Mouse (Mus musculus): Measurements from ENCODE around the gene Atox1. TPM values are rescaled to one million over a fixed set of nuclear protein-coding genes. Genes with fewer than 3 reads are reported as not detected.
"Not testable (repeated sequence)": the region's sequence is repeated elsewhere in the genome, so short reads cannot be mapped to it uniquely, and the experiment has no call there.

Gene Atox1
- total RNA-seq, 2 experiments from 2014 or later, result 93.8 to 94.5 TPM

- no peak for DNase-seq (ENCODE audit: low spot score in 2 of 2)
Observed at GRCm38 (mm10) chr11:55455166-55455565, 5.9 kb downstream of the Atox1 start.

GRCm38 (mm10) chr11:55453640-55454039, 7.4 kb downstream of the Atox1 start:
- no peak for DNase-seq (ENCODE audit: low spot score in 2 of 2)

- no peak for DNase-seq (ENCODE audit: low spot score in 2 of 2)
Observed at GRCm38 (mm10) chr11:55450311-55450710, 10.7 kb downstream of the Atox1 start.

GRCm38 (mm10) chr11:55449531-55449930, 11.5 kb downstream of the Atox1 start:
- DNase-seq (ENCODE audit: low spot score in 2 of 2), result no peak

- peak; percentile 73 to 87 for DNase-seq (ENCODE audit: low spot score in 2 of 2)
Observed at GRCm38 (mm10) chr11:55446579-55446978, 14.5 kb downstream of the Atox1 start.

GRCm38 (mm10) chr11:55444772-55445171, 16.3 kb downstream of the Atox1 start:
- DNase-seq (ENCODE audit: low spot score in 2 of 2), result peak in 1 of 2 experiments; percentile 79

GRCm38 (mm10) chr11:55439718-55440117, 21.3 kb downstream of the Atox1 start:
- no peak for DNase-seq (ENCODE audit: low spot score in 2 of 2)

- DNase-seq (ENCODE audit: low spot score in 2 of 2), result peak in 1 of 2 experiments; percentile 53
Observed at GRCm38 (mm10) chr11:55438031-55438430, 23.0 kb downstream of the Atox1 start.

GRCm38 (mm10) chr11:55436089-55436488, 24.9 kb downstream of the Atox1 start:
- no peak for DNase-seq (ENCODE audit: low spot score in 2 of 2)

- no peak for DNase-seq (ENCODE audit: low spot score in 2 of 2)
Observed at GRCm38 (mm10) chr11:55432981-55433380, 28.1 kb downstream of the Atox1 start.

GRCm38 (mm10) chr11:55429973-55430372, 31.1 kb downstream of the Atox1 start:
- DNase-seq (ENCODE audit: low spot score in 2 of 2), result no peak

- no peak for DNase-seq (ENCODE audit: low spot score in 2 of 2)
Observed at GRCm38 (mm10) chr11:55428186-55429012, 32.6 kb downstream of the Atox1 start.

GRCm38 (mm10) chr11:55424746-55425360, 36.2 kb downstream of the Atox1 start:
- no peak for DNase-seq (ENCODE audit: low spot score in 2 of 2)

- peak in 1 of 2 experiments; percentile 37 for DNase-seq (ENCODE audit: low spot score in 2 of 2)
Observed at GRCm38 (mm10) chr11:55423756-55424155, 37.3 kb downstream of the Atox1 start.

- DNase-seq (ENCODE audit: low spot score in 2 of 2), result no peak
Observed at GRCm38 (mm10) chr11:55422978-55423377, 38.1 kb downstream of the Atox1 start, which contains the start of gene Sparc. Sparc (minus strand) TSS chr11:55423183.

- peak in 1 of 2 experiments; percentile 23 for DNase-seq (ENCODE audit: low spot score in 2 of 2)
Observed at GRCm38 (mm10) chr11:55419678-55420307, 41.2 kb downstream of the Atox1 start.

GRCm38 (mm10) chr11:55419296-55419677, 41.8 kb downstream of the Atox1 start:
- DNase-seq (ENCODE audit: low spot score in 2 of 2), result peak; percentile 14 to 55

GRCm38 (mm10) chr11:55418704-55419061, 42.4 kb downstream of the Atox1 start:
- no peak for DNase-seq (ENCODE audit: low spot score in 2 of 2)

GRCm38 (mm10) chr11:55417898-55418703, 42.9 kb downstream of the Atox1 start:
- no peak for DNase-seq (ENCODE audit: low spot score in 2 of 2)

GRCm38 (mm10) chr11:55416609-55417265, 44.3 kb downstream of the Atox1 start:
- DNase-seq (ENCODE audit: low spot score in 2 of 2), result no peak

GRCm38 (mm10) chr11:55415731-55416130, 45.3 kb downstream of the Atox1 start:
- DNase-seq (ENCODE audit: low spot score in 2 of 2), result not testable (repeated sequence)
